Mouse (Mus musculus): ENCODE results near the gene Atp11a.

DNA sequence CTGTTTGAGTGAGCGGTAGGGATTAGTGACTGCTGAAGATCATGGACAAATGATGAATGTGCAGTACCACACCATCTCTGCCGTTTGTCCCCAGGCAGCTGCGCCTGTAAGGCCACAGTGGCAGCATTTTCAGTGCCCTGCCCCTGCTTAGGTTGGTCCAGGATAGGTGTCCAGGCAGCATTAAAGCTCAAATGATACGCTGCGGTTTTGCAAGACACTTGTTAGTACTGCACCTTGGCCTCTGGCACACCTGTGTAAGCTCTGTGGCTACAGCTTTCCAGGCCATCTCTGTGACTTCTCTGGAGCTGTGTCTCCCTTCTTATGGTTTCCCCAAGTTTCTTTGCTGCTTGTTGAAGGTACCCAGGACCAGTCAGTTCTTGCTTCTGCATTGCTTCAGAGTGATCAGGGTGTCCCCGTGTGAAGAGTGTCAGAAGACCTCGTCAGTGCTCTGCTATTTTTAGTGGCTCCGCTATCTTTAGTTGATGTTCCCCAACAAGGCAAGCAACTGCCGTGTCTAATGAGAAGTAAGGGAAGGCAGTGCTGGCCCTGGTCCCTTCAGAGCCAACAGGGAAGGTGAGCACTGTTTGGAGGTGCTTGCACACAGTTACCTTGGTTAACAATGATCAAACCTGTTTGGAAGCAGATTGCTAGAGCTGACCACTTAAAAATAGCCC, 18.6 kb downstream of the Atp11a start:
- TF ChIP-seq CTCF (IDR thresholded peaks at IDR 0.05; ENCODE audit: low read depth, low read length) (no peak), POLR2A (IDR thresholded peaks at IDR 0.05; ENCODE audit: borderline replicate concordance, low read depth, low read length) (no peak)
